Mouse (Mus musculus): ENCODE results near the gene Hax1. TPM values are rescaled to one million over a fixed set of nuclear protein-coding genes. Genes with fewer than 3 reads are reported as not detected.
A peak's percentile ranks its signal among the peaks of the same experiment; 100 is the strongest.

Hax1 gene
- polyA plus RNA-seq, 1 experiment from 2014 or later = 168 TPM

DNA sequence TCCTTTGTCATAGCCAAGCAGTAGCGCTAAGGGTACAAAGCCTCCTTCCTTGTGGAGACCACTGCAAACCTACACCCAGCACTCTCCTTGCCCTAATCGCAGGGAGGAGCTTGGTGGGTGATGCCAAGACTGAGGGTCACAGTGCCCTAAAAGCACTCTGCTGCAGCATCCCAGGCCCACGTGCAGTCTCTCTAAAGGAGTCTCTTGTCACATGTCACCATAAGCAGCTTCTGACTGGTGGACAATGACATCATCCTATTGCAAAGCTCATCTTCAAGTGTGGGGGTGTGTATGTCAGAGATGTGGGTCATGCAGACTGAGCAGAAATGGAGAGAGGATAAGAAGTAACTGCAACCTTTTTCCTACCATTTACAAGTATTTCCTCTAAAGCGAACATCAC is 39.1 kb downstream of the Hax1 start:
- Histone ChIP-seq H3K27me3 (ENCODE audit: control insufficient read depth, insufficient read depth, low read length) (no peaks in the 10 kb centered on the region), H3K27ac (ENCODE audit: low read depth, low read length) (no peak overlapping the region), H3K4me2 (ENCODE audit: low read depth, low read length, severe bottlenecking) (no peak overlapping the region), H3K9me3 (ENCODE audit: control insufficient read depth, low read length) (no peaks in the 10 kb centered on the region), H3K36me3 (ENCODE audit: control insufficient read depth, insufficient read depth, low read length) (peaks cover 8% of the 10 kb centered on the region; the same call in 1 of the 2 replicates), H3K4me3 (ENCODE audit: low read depth, low read length) (no peak overlapping the region), H3K9ac (ENCODE audit: low read length) (no peak overlapping the region), H3K4me1 (replicated peaks; ENCODE audit: control insufficient read depth, insufficient read depth, low read length) (peaks cover 20% of the 10 kb centered on the region)
- ATAC-seq (replicated peaks; ENCODE audit: low FRiP score) (no peak), DNase-seq (ENCODE audit: low spot score) (no peak)
- WGBS = 71% methylated on average over 4 of the region's 4 CpGs

GRCm38 (mm10) chr3:89957880-89958279 is 40.7 kb downstream of the Hax1 start:
- peaks cover 19% of the 10 kb centered on the region for H3K4me1 ChIP-seq (replicated peaks; ENCODE audit: control insufficient read depth, insufficient read depth, low read length)
- no peak overlapping the region for H3K9ac ChIP-seq (ENCODE audit: low read length)
- no peak overlapping the region for H3K4me2 ChIP-seq (ENCODE audit: low read depth, low read length, severe bottlenecking)
- no peak overlapping the region for H3K4me3 ChIP-seq (ENCODE audit: low read depth, low read length)
- no peak for ATAC-seq (replicated peaks; ENCODE audit: low FRiP score)
- H3K27me3 ChIP-seq (ENCODE audit: control insufficient read depth, insufficient read depth, low read length) = no peaks in the 10 kb centered on the region
- no peaks in the 10 kb centered on the region for H3K9me3 ChIP-seq (ENCODE audit: control insufficient read depth, low read length)
- no peak for DNase-seq (ENCODE audit: low spot score)
- H3K27ac ChIP-seq (ENCODE audit: low read depth, low read length) = no peak overlapping the region
- H3K36me3 ChIP-seq (ENCODE audit: control insufficient read depth, insufficient read depth, low read length) = peaks cover 8% of the 10 kb centered on the region; the same call in 1 of the 2 replicates
- 96% methylated on average over 9 of the region's 9 CpGs for WGBS

DNA sequence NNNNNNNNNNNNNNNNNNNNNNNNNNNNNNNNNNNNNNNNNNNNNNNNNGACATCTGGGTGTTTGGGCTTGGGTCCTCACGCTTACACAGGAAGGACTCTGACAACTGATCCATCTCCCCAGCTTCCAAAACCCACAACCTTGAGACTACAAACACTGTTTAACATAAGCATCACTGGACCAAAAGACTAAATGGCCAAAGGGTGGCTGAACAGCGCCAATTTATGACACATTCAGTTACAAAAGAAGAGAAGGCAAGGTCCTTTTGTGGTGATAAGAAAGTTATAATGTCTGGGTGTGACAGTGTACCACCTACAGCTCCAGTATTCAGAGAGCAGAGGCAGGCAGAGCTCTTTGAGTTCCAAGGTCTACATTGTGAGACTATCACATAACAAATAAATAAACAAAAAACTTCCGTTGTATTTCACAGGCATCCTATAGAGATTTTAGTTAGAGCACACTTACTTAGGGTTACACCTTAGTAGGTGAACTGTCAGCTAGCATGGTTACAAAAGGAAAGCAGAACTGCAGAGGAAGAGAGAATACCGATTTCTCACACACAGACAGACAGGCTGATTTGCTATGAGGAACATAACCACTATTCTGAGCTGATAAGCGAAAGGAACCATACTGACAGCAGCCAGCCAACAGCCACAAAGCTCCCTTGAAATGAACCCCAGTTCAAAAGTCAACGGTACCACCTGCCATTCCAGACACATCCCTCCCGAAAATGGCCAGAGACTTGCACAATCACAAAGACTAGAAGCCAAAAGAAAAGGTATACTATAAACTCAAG is 42.2 kb downstream of the Hax1 start:
- no peak for ATAC-seq (replicated peaks; ENCODE audit: low FRiP score)
- Histone ChIP-seq H3K4me2 (ENCODE audit: low read depth, low read length, severe bottlenecking) (no peak overlapping the region), H3K4me1 (replicated peaks; ENCODE audit: control insufficient read depth, insufficient read depth, low read length) (peaks cover 10% of the 10 kb centered on the region), H3K9me3 (ENCODE audit: control insufficient read depth, low read length) (no peaks in the 10 kb centered on the region), H3K36me3 (ENCODE audit: control insufficient read depth, insufficient read depth, low read length) (peaks cover 8% of the 10 kb centered on the region; the same call in 1 of the 2 replicates), H3K27me3 (ENCODE audit: control insufficient read depth, insufficient read depth, low read length) (no peaks in the 10 kb centered on the region), H3K4me3 (ENCODE audit: low read depth, low read length) (no peak overlapping the region), H3K9ac (ENCODE audit: low read length) (no peak overlapping the region), H3K27ac (ENCODE audit: low read depth, low read length) (no peak overlapping the region)
- no peak for DNase-seq (ENCODE audit: low spot score)
- WGBS = 94% methylated on average over 7 of the region's 7 CpGs

- H3K4me2 ChIP-seq (ENCODE audit: low read depth, low read length, severe bottlenecking) = no peak overlapping the region
- peaks cover 15% of the 10 kb centered on the region for H3K36me3 ChIP-seq (ENCODE audit: control insufficient read depth, insufficient read depth, low read length)
These were observed 45.2 kb downstream of the Hax1 start for GRCm38 (mm10) chr3:89953420-89953819.

GRCm38 (mm10) chr3:89948655-89949054 is 49.9 kb downstream of the Hax1 start:
- Histone ChIP-seq H3K27me3 (ENCODE audit: control insufficient read depth, insufficient read depth, low read length) (no peaks in the 10 kb centered on the region), H3K27ac (ENCODE audit: low read depth, low read length) (no peak overlapping the region), H3K4me2 (ENCODE audit: low read depth, low read length, severe bottlenecking) (no peak overlapping the region), H3K4me1 (replicated peaks; ENCODE audit: control insufficient read depth, insufficient read depth, low read length) (no peaks in the 10 kb centered on the region), H3K36me3 (ENCODE audit: control insufficient read depth, insufficient read depth, low read length) (peaks cover 23% of the 10 kb centered on the region), H3K9ac (ENCODE audit: low read length) (no peak overlapping the region), H3K4me3 (ENCODE audit: low read depth, low read length) (no peak overlapping the region), H3K9me3 (ENCODE audit: control insufficient read depth, low read length) (no peaks in the 10 kb centered on the region)
- no peak for ATAC-seq (replicated peaks; ENCODE audit: low FRiP score)
- 91% methylated on average over 6 of the region's 6 CpGs for WGBS
- DNase-seq (ENCODE audit: low spot score) = no peak

More at GRCm38 (mm10) chr3:89953420-89953819, 45.2 kb downstream of the Hax1 start:
- H3K4me1 ChIP-seq (replicated peaks; ENCODE audit: control insufficient read depth, insufficient read depth, low read length) = no peaks in the 10 kb centered on the region
- ATAC-seq (replicated peaks; ENCODE audit: low FRiP score) (no peak), DNase-seq (ENCODE audit: low spot score) (peak; percentile 85)
- no peaks in the 10 kb centered on the region for H3K27me3 ChIP-seq (ENCODE audit: control insufficient read depth, insufficient read depth, low read length)
- H3K9ac ChIP-seq (ENCODE audit: low read length) = no peak overlapping the region
- no peak overlapping the region for H3K4me3 ChIP-seq (ENCODE audit: low read depth, low read length)
- 9% methylated on average over 4 of the region's 4 CpGs for WGBS
- H3K9me3 ChIP-seq (ENCODE audit: control insufficient read depth, low read length) = no peaks in the 10 kb centered on the region
- H3K27ac ChIP-seq (ENCODE audit: low read depth, low read length) = no peak overlapping the region

- no peaks in the 10 kb centered on the region for H3K27me3 ChIP-seq (ENCODE audit: control insufficient read depth, insufficient read depth, low read length)
- H3K4me1 ChIP-seq (replicated peaks; ENCODE audit: control insufficient read depth, insufficient read depth, low read length) = no peaks in the 10 kb centered on the region
- DNase-seq (ENCODE audit: low spot score) = no peak
- no peak overlapping the region for H3K9ac ChIP-seq (ENCODE audit: low read length)
- no peaks in the 10 kb centered on the region for H3K9me3 ChIP-seq (ENCODE audit: control insufficient read depth, low read length)
- no peak overlapping the region for H3K4me3 ChIP-seq (ENCODE audit: low read depth, low read length)
- H3K27ac ChIP-seq (ENCODE audit: low read depth, low read length) = no peak overlapping the region
- WGBS = 87% methylated on average over 11 of the region's 11 CpGs
- no peak for ATAC-seq (replicated peaks; ENCODE audit: low FRiP score)
- no peak overlapping the region for H3K4me2 ChIP-seq (ENCODE audit: low read depth, low read length, severe bottlenecking)
- H3K36me3 ChIP-seq (ENCODE audit: control insufficient read depth, insufficient read depth, low read length) = peaks cover 27% of the 10 kb centered on the region
These were observed 50.6 kb downstream of the Hax1 start for GRCm38 (mm10) chr3:89948021-89948420.

Small RNA genes within 50 kb of the gene (microRNA-seq; reads per million reads assigned to microRNA genes)
- not detected for gene Mir7669 (ENCODE audit: insufficient number of aligned reads)

Other genes with a start within 250 kb of the Hax1 start
- gene Chrnb2, start 234.1 kb downstream of the Hax1 start, polyA plus RNA-seq (2014; fragmentation: Nextera tagmentation; extraction: Ambion mirVana) = 10.2 and 10.3 TPM in 2 replicates
- gene Ube2q1, start 225.2 kb downstream of the Hax1 start, polyA plus RNA-seq (2014; fragmentation: Nextera tagmentation; extraction: Ambion mirVana) = 20.7 and 25.4 TPM in 2 replicates
- 2.0 and 2.4 TPM in 2 replicates for gene She, start 167.4 kb downstream of the Hax1 start, polyA plus RNA-seq (2014; fragmentation: Nextera tagmentation; extraction: Ambion mirVana)
- 0.15 and 0.27 TPM in 2 replicates for gene Il6ra, start 85.6 kb downstream of the Hax1 start, polyA plus RNA-seq (2014; fragmentation: Nextera tagmentation; extraction: Ambion mirVana)
- 14.9 and 15.4 TPM in 2 replicates for gene Atp8b2, start 35.3 kb downstream of the Hax1 start, polyA plus RNA-seq (2014; fragmentation: Nextera tagmentation; extraction: Ambion mirVana)
- gene 4933434E20Rik, start 52.9 kb upstream of the Hax1 start, polyA plus RNA-seq (2014; fragmentation: Nextera tagmentation; extraction: Ambion mirVana) = 183 and 211 TPM in 2 replicates
- 227 and 253 TPM in 2 replicates for gene Ubap2l, start 53.8 kb upstream of the Hax1 start, polyA plus RNA-seq (2014; fragmentation: Nextera tagmentation; extraction: Ambion mirVana)
- gene Tpm3, start 73.9 kb upstream of the Hax1 start, polyA plus RNA-seq (2014; fragmentation: Nextera tagmentation; extraction: Ambion mirVana) = 523 and 535 TPM in 2 replicates
- gene Nup210l, start 105.4 kb upstream of the Hax1 start, polyA plus RNA-seq (2014; fragmentation: Nextera tagmentation; extraction: Ambion mirVana) = 0.67 and 0.88 TPM in 2 replicates
- gene Rps27, start 214.9 kb upstream of the Hax1 start, polyA plus RNA-seq (2014; fragmentation: Nextera tagmentation; extraction: Ambion mirVana) = 1,103 and 1,109 TPM in 2 replicates
- 11.4 and 14.7 TPM in 2 replicates for gene Rab13, start 214.9 kb upstream of the Hax1 start, polyA plus RNA-seq (2014; fragmentation: Nextera tagmentation; extraction: Ambion mirVana)
- 103 and 110 TPM in 2 replicates for gene Jtb, start 232.8 kb upstream of the Hax1 start, polyA plus RNA-seq (2014; fragmentation: Nextera tagmentation; extraction: Ambion mirVana)
- 6.0 and 6.2 TPM in 2 replicates for gene Creb3l4, start 244.7 kb upstream of the Hax1 start, polyA plus RNA-seq (2014; fragmentation: Nextera tagmentation; extraction: Ambion mirVana)
- 57.5 and 58.5 TPM in 2 replicates for gene Slc39a1, start 249.4 kb upstream of the Hax1 start, polyA plus RNA-seq (2014; fragmentation: Nextera tagmentation; extraction: Ambion mirVana)